Mouse (Mus musculus): ENCODE measurements around the gene Olfr1264.

DNA sequence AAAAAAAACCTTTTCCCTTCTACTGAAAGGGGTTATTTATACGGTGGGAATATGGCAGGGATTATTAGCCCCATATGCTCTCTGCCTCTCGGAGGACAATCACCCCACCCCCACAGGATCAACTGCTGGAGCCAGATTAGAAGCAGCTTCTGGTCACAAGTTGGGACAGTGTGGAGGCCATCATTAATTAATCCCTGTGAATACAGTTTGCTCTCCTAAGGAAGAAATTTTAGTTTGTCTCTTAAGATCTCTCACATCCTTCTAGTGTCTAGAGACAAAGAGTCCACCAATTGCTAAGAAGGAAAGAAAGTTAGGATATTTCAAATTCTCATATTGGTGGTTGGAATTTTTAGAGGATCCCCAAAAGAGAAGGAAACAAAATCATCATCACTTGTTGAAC lies at the start of gene Olfr1264:
- TF ChIP-seq CTCF (IDR thresholded peaks at IDR 0.05; ENCODE audit: low read depth) = no peak
- TF ChIP-seq EP300 (IDR thresholded peaks at IDR 0.05; ENCODE audit: low read depth) = no peak

Data from heart, postnatal 0 days (tissue).